Mouse (Mus musculus): ENCODE results near the gene Prss48. TPM values are rescaled to one million over a fixed set of nuclear protein-coding genes. Genes with fewer than 3 reads are reported as not detected.

Gene Prss48
- polyA plus RNA-seq, 1 experiment from 2014 or later, result not detected

DNA sequence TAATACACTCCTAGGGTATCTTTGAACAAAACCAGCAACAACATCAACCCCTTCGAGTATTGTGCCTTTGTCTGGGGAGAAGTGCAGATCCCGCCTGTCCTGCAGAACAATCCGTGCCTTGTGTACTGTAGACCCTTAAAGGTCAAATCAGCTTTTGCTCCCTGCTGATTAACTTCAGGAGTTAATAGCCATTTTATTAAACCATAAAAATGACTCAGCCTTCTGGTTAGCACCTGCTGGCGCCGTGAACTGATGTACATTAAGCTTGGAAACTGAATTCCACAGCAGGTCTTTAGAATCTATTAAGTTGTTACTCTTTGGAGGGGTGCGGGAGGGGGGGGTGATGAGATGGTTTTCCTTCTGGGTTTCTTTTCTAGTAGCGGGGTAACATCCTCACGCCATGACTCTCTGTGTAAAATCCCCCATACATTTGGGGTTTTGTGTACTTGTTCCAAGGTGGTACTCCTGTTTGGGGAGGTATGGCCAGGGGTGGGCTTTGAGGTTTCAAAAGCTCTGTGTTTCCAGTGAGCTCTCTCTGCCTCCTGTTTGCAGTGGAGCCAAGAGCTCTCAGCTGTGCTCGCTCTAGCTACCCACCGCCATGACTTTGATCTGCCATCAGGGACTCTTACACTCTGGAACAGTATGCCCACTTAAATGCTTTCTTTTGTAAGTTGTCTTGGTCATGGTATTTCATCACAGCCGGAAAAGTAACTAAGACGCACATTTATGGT lies 21.9 kb upstream of the Prss48 start:
- Histone ChIP-seq H3K36me3 (no peaks in the 10 kb centered on the region), H3K9me3 (replicated peaks) (no peaks in the 10 kb centered on the region), H3K4me1 (replicated peaks) (no peaks in the 10 kb centered on the region), H3K4me2 (no peak overlapping the region), H3K4me3 (no peak overlapping the region), H3K27me3 (peaks cover 4% of the 10 kb centered on the region; the same call in 1 of the 2 replicates), H3K9ac (no peak overlapping the region), H3K27ac (no peak overlapping the region)
- ATAC-seq (replicated peaks; ENCODE audit: insufficient number of reproducible peaks, insufficient read depth, low FRiP score, low read depth), result no peak
- whole genome bisulfite sequencing, result 94% methylated on average over 12 of the region's 12 CpGs

DNA sequence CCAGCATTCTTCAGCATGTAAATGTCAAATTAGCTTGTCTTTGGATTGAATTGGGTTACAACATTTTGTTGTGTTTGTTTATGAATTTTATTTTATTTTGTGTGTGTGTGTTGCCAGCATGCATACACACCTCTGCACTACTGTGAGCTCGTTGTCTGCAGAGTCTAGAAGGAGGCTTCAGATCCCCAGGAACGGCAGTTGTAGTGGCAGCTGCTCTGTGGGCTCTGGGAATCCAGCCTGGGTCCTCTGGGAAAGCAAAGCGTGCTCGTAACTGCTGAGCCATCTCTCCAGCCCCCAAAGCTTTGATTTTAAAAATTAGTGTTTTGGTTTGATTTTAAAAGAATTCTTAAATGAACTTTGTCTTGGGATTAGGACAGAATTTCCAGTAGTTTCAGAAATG lies 19.4 kb upstream of the Prss48 start:
- Histone ChIP-seq H3K9me3 (replicated peaks) (no peaks in the 10 kb centered on the region), H3K27ac (no peak overlapping the region), H3K4me3 (no peak overlapping the region), H3K4me1 (replicated peaks) (peaks cover 2% of the 10 kb centered on the region; the same call in 1 of the 2 replicates), H3K4me2 (no peak overlapping the region), H3K27me3 (peaks cover 11% of the 10 kb centered on the region; the same call in 1 of the 2 replicates), H3K9ac (no peak overlapping the region), H3K36me3 (no peaks in the 10 kb centered on the region)
- ATAC-seq (replicated peaks; ENCODE audit: insufficient number of reproducible peaks, insufficient read depth, low FRiP score, low read depth), result no peak
- 88% methylated on average over 4 of the region's 4 CpGs for WGBS

DNA sequence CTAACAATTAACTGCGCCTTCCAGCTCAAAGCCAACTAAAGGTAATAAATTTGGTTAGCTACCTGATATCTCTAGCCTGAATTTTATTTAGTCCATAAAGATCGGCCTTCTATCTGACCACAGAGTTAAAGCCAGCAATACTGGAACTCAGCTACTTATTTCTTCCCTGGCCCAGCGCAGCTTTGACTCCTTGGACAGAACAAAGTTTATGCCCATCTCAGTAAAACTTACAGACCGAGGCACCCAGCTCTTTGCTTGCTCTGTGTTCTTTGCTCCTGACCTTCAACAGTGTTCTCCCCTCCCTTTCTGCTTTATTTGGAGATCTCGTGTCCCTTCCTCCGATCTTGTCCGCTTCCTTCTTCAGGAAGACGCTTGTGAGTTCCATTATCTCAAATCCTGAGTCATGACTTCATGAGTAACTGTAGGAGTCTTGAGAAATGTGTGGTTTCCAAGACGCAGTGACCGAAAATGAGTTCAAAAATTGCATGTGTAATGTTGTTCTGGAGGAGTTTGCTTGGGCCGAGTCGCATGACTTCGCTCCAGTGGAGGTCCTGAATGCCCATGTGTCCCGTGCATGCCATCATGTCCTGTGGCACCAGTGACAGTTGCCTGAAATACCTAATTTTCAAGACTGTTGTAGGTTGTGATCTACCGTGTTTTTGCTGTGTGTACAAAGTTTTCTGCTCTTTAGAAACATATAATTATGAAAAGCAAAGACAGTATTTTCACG lies 18.8 kb upstream of the Prss48 start:
- peaks cover 2% of the 10 kb centered on the region; the same call in 1 of the 2 replicates for H3K4me1 ChIP-seq (replicated peaks)
- H3K27me3 ChIP-seq, result peaks cover 16% of the 10 kb centered on the region
- 77% methylated on average over 16 of the region's 16 CpGs for WGBS
- H3K27ac ChIP-seq, result no peak overlapping the region
- H3K9me3 ChIP-seq (replicated peaks), result no peaks in the 10 kb centered on the region
- no peak overlapping the region for H3K9ac ChIP-seq
- ATAC-seq (replicated peaks; ENCODE audit: insufficient number of reproducible peaks, insufficient read depth, low FRiP score, low read depth), result no peak
- H3K36me3 ChIP-seq, result no peaks in the 10 kb centered on the region
- no peak overlapping the region for H3K4me2 ChIP-seq
- no peak overlapping the region for H3K4me3 ChIP-seq

DNA sequence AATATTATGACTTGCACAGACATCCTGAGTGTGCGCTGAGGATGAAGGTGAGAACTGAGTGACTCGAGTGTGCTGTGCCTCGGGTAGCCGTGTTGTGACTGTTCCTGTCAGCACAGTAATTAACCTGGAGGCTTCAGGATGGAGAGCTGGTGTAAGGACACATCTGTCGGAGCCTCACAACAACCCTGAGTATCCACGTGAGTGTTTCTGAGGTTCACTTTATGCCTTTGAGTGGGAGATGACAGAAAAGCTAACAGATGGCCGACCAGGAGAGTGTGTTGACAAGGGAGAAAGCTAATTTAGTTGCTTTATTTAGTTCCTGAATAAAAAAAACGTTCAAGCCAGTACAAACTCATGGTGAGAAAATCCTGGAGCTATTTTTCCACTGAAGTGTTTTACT lies 15.2 kb upstream of the Prss48 start:
- H3K27me3 ChIP-seq, result peaks cover 40% of the 10 kb centered on the region
- H3K4me3 ChIP-seq, result no peak overlapping the region
- H3K4me2 ChIP-seq, result no peak overlapping the region
- H3K36me3 ChIP-seq, result no peaks in the 10 kb centered on the region
- no peak overlapping the region for H3K27ac ChIP-seq
- ATAC-seq (replicated peaks; ENCODE audit: insufficient number of reproducible peaks, insufficient read depth, low FRiP score, low read depth), result peak; percentile 67
- 36% methylated on average over 8 of the region's 8 CpGs for WGBS
- H3K4me1 ChIP-seq (replicated peaks), result peaks cover 5% of the 10 kb centered on the region; the same call in 1 of the 2 replicates
- H3K9me3 ChIP-seq (replicated peaks), result no peaks in the 10 kb centered on the region
- H3K9ac ChIP-seq, result no peak overlapping the region

DNA sequence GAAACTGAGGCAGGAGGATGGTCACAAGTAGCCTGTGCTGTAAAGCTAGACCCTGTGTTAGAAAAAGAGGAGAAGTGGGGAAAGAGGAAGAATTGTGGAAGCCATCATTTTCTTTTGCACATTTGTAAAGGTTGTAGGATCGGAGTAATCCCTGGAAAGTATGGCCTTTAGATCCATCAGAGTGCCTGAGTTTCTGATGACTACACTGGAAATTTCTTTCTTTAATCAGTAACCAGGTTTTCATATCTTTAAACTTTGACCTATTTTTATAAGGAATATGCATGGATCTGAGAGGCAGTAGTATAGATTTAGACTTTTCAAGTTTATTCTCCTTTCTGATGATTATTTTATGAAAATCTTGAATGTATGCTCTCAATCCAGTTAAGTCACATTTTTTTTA lies 14.7 kb upstream of the Prss48 start:
- H3K27me3 ChIP-seq, result peaks cover 40% of the 10 kb centered on the region
- peaks cover 5% of the 10 kb centered on the region; the same call in 1 of the 2 replicates for H3K4me1 ChIP-seq (replicated peaks)
- no peak overlapping the region for H3K27ac ChIP-seq
- no peak overlapping the region for H3K4me3 ChIP-seq
- H3K36me3 ChIP-seq, result no peaks in the 10 kb centered on the region
- no peak overlapping the region for H3K9ac ChIP-seq
- H3K4me2 ChIP-seq, result no peak overlapping the region
- no peaks in the 10 kb centered on the region for H3K9me3 ChIP-seq (replicated peaks)
- WGBS, result 84% methylated on average over 1 of the region's 1 CpGs
- ATAC-seq (replicated peaks; ENCODE audit: insufficient number of reproducible peaks, insufficient read depth, low FRiP score, low read depth), result no peak

DNA sequence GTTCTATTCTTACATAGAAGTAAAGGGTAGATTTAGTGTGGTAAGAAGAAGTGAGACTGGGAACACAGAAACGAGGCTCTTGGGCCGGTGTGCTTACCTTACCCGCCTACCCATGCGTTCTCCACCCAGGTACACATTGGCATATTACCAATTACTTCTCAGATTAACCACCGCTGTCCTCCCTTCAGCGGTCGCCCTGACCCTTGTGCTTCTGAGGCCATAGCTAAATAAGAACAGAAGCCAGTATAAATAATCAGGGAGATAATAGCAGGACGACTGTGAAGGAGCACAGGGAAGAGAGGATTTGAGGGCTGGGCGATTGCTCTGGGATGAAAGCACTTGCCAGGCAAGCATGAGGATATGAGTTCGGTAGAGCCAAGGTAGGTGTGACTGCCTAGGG lies 11.5 kb upstream of the Prss48 start:
- WGBS, result 66% methylated on average over 10 of the region's 10 CpGs

DNA sequence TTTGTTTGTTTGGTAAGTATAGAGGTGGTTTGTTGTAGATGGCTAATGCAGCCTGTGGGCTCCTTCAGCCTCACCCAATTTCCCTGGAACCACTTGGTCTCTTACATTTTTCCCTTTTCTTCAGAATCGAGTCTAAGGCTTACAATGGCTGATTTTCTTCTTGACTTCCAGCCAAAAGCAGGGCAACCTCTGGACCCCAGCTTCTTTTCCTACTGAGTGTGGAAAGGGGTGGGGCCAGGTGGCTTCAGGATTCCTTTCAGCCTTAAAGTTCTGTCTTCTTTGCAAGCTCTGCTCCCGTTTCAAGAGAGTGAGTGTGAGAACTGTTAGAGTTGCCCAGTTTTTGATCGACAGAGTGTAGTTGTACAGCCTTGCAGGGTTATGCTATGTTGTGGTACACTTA lies 9.5 kb upstream of the Prss48 start:
- H3K9me3 ChIP-seq (replicated peaks), result no peaks in the 10 kb centered on the region
- no peak overlapping the region for H3K4me3 ChIP-seq
- no peak overlapping the region for H3K9ac ChIP-seq
- no peak overlapping the region for H3K27ac ChIP-seq
- no peak overlapping the region for H3K4me2 ChIP-seq
- no peaks in the 10 kb centered on the region for H3K36me3 ChIP-seq
- WGBS, result 48% methylated on average over 3 of the region's 3 CpGs
- no peak for ATAC-seq (replicated peaks; ENCODE audit: insufficient number of reproducible peaks, insufficient read depth, low FRiP score, low read depth)
- H3K4me1 ChIP-seq (replicated peaks), result peaks cover 11% of the 10 kb centered on the region
- peaks cover 30% of the 10 kb centered on the region for H3K27me3 ChIP-seq

More for the DNA sequence above, 11.5 kb upstream of the Prss48 start:
- H3K4me3 ChIP-seq, result no peak overlapping the region
- no peak overlapping the region for H3K27ac ChIP-seq
- no peak overlapping the region for H3K4me2 ChIP-seq
- ATAC-seq (replicated peaks; ENCODE audit: insufficient number of reproducible peaks, insufficient read depth, low FRiP score, low read depth), result no peak
- no peaks in the 10 kb centered on the region for H3K36me3 ChIP-seq
- peaks cover 35% of the 10 kb centered on the region for H3K27me3 ChIP-seq
- H3K9me3 ChIP-seq (replicated peaks), result no peaks in the 10 kb centered on the region
- peaks cover 13% of the 10 kb centered on the region for H3K4me1 ChIP-seq (replicated peaks)
- H3K9ac ChIP-seq, result no peak overlapping the region

DNA sequence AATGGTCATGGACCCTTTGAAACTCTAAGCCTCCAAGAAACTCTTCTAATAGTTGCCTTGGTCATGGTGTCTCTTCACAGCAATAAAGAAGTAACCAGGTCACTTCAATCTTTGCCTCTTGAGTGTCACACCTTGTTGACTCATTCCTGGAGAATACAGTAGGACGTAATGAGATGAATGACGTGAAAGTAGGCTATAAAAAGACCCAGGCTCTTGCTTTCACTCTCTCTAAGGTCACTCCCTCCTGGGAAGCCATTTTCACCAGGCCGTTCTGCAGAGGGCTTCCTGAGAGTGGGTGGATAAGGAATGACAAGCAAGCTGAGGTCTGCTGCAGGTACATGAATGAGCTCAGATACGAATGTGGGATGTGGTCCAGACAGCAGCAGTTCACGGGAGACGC lies 9.1 kb upstream of the Prss48 start:
- Histone ChIP-seq H3K9ac (no peak overlapping the region), H3K27me3 (peaks cover 26% of the 10 kb centered on the region), H3K9me3 (replicated peaks) (no peaks in the 10 kb centered on the region), H3K4me3 (no peak overlapping the region), H3K36me3 (no peaks in the 10 kb centered on the region), H3K27ac (no peak overlapping the region), H3K4me2 (no peak overlapping the region), H3K4me1 (replicated peaks) (peaks cover 11% of the 10 kb centered on the region)
- no peak for ATAC-seq (replicated peaks; ENCODE audit: insufficient number of reproducible peaks, insufficient read depth, low FRiP score, low read depth)
- WGBS, result 45% methylated on average over 6 of the region's 6 CpGs

DNA sequence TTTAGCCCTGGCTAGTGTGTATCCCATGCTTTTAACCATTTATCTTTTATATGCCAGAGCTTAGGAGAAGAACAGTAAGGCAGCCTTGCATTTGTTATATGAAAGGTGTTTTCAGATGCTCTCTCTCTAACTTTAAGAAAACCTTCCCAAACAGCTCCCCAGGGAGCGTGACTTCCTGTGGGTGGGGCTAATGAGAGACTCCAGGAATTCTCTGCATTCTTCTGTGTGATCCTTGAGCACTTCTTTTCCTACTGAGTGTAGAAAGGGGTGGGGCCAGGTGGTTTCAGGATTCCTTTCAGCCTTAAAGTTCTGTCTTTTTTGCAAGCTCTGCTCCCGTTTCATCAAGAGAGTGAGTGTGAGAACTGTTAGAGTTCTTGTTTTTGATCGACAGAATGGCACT lies 8.3 kb upstream of the Prss48 start:
- peaks cover 23% of the 10 kb centered on the region for H3K27me3 ChIP-seq
- no peaks in the 10 kb centered on the region for H3K36me3 ChIP-seq
- no peak overlapping the region for H3K9ac ChIP-seq
- H3K27ac ChIP-seq, result no peak overlapping the region
- ATAC-seq (replicated peaks; ENCODE audit: insufficient number of reproducible peaks, insufficient read depth, low FRiP score, low read depth), result no peak
- H3K9me3 ChIP-seq (replicated peaks), result no peaks in the 10 kb centered on the region
- H3K4me1 ChIP-seq (replicated peaks), result peaks cover 11% of the 10 kb centered on the region
- no peak overlapping the region for H3K4me2 ChIP-seq
- H3K4me3 ChIP-seq, result no peak overlapping the region
- 65% methylated on average over 3 of the region's 3 CpGs for WGBS

DNA sequence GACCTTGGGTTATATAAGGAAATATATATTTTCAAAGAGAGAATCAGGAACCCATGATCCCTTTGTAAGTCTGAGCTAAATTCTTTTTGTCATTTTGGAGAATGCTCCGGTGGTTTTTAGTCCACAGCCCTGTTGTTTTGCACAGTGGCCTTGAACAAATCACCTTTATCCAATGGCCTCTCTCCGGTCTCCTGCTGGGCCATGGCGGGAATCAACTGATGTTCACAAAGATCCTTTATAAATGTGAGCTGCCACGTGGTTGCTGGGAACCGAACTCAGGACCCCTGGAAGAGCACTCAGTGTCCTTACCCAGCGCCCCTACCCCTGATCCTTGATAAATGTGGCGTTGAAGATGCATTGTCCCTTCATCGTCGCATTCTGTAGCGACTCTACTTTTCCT lies 2.5 kb upstream of the Prss48 start:
- 94% methylated on average over 10 of the region's 10 CpGs for WGBS
- no peak for ATAC-seq (replicated peaks; ENCODE audit: insufficient number of reproducible peaks, insufficient read depth, low FRiP score, low read depth)
- Histone ChIP-seq H3K4me2 (no peak overlapping the region), H3K4me1 (replicated peaks) (no peaks in the 10 kb centered on the region), H3K27ac (no peak overlapping the region), H3K27me3 (no peaks in the 10 kb centered on the region), H3K4me3 (no peak overlapping the region), H3K9ac (no peak overlapping the region), H3K36me3 (no peaks in the 10 kb centered on the region), H3K9me3 (replicated peaks) (no peaks in the 10 kb centered on the region)

DNA sequence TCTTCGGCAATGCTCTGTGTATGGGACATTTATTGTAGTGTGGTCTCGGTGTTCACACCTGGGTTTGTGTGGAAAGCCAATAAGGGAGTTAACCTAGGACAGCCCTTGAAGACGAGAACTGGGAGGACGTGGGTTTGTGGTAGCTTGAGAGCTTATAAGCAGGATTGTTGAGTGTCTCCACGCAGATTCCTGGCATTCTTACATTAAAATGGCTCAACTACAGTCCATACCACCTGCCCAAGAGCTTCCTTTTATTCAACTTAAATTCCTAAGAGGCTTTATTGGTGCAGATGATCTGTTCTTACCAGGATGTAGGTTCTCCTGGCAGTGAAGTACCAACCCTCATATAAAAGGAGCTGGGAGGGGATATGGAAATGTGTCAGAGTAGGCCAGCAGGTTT lies 649 bp upstream of the Prss48 start:
- no peaks in the 10 kb centered on the region for H3K9me3 ChIP-seq (replicated peaks)
- H3K36me3 ChIP-seq, result no peaks in the 10 kb centered on the region
- no peaks in the 10 kb centered on the region for H3K4me1 ChIP-seq (replicated peaks)
- H3K9ac ChIP-seq, result no peak overlapping the region
- no peak overlapping the region for H3K4me3 ChIP-seq
- H3K4me2 ChIP-seq, result no peak overlapping the region
- WGBS, result 73% methylated on average over 5 of the region's 5 CpGs
- H3K27me3 ChIP-seq, result no peaks in the 10 kb centered on the region
- ATAC-seq (replicated peaks; ENCODE audit: insufficient number of reproducible peaks, insufficient read depth, low FRiP score, low read depth), result no peak
- no peak overlapping the region for H3K27ac ChIP-seq

DNA sequence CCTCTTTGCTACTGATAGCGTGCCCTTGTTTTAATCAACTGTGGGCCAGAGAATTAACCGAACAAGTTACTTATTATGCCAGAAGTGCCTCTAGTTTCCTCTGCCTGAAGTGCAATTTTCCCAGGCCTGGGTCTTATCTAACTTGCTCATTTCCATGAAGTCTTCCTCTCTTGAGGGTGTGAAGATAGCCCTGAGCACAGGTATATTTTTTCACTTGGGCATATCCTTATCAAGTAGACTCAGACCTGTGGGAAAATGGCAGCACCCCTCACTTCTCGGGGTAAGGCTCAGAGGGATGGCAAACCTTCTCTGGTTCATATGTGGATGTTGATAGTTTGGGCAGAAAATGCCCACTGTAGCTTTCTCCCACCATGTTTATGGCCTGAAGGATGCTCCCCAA lies 1.0 kb downstream of the Prss48 start:
- no peak for ATAC-seq (replicated peaks; ENCODE audit: insufficient number of reproducible peaks, insufficient read depth, low FRiP score, low read depth)
- no peak overlapping the region for H3K4me3 ChIP-seq
- H3K27me3 ChIP-seq, result no peaks in the 10 kb centered on the region
- H3K36me3 ChIP-seq, result no peaks in the 10 kb centered on the region
- no peak overlapping the region for H3K27ac ChIP-seq
- no peak overlapping the region for H3K9ac ChIP-seq
- H3K9me3 ChIP-seq (replicated peaks), result no peaks in the 10 kb centered on the region
- 74% methylated on average over 3 of the region's 3 CpGs for WGBS
- H3K4me2 ChIP-seq, result no peak overlapping the region
- H3K4me1 ChIP-seq (replicated peaks), result no peaks in the 10 kb centered on the region

Data from heart, embryonic 15.5 days (tissue).